Mouse (Mus musculus): ENCODE data around the gene Maneal.

DNA sequence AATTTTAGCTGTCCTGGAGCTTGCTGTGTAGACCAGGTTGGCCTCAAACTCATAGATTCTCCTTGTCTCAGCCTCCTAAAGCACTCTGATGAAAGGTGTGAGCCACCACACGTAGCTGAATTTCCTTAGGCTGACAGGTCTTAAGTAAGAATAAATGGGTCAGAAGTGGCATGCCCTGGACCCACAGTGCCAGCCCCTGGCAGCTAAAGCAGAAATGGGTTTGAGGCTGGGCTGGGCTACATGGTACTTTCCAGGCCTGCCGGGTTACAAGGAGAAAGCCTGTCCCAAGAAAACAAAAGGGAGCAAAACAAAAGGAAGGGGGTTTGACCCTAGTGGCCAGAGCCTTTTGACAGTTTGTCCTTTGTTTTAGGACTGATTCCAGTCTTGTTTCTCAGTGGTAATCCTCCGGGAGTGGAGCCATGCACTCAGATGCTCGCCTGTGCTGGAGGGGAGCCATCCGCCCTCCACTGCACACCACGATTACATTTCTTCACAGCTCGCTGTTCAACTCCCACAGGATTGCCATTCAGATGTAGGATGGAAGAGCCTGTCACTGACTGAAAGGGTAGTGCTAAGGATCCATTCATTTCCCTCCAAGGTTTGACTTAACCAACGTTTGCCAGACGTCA, 50.5 kb downstream of the Maneal start:
- TF ChIP-seq CTCF (IDR thresholded peaks at IDR 0.05; ENCODE audit: borderline replicate concordance, control insufficient read depth, extremely low read depth, insufficient read depth, low read length, poor library complexity) (no peak), POLR2A (IDR thresholded peaks at IDR 0.05; ENCODE audit: control insufficient read depth, extremely low read depth, insufficient read depth, low read length, poor library complexity) (no peak)
